Mouse (Mus musculus): Measurements from ENCODE around the gene Slc9a6. TPM values are rescaled to one million over a fixed set of nuclear protein-coding genes. Genes with fewer than 3 reads are reported as not detected.

The Slc9a6 gene
- polyA plus RNA-seq, 1 experiment, result 4.2 TPM

DNA sequence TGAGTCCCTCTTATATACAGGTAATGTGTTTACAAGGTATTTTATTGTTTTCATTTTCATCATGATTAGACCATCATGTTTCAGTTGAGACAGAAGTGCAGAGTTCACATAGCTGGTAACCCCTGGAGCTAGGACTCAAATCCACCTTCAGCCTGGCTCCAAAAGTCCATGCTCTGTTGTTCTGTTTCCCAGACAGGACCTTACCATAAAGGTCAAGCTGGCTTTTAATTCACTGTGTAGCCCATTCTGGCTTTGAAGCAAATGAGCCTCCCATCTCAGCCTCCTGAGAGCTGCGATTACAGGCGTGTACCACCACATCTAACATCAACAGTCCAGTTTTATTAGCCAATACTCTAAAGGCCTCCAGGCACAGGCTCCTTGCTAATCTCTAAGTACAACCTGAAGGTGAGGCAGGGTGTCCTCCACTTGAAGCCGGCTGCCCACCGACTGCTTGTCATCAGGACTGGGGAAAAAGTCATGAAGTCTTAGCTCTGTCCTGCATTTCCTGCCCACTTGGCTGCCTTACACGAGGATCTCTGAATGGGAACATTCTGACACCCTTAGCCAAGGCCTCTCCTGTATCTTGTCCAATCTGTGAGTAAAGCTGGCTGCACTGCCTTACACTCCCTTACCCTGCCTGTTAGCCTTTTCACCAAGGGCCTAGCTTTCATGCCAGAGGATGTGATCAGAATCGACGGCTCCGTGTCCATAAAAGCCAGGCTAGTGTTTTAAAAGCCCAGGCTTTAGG is 55.8 kb downstream of the Slc9a6 start:
- TF ChIP-seq POLR2A (IDR thresholded peaks at IDR 0.05; ENCODE audit: control insufficient read depth, low read depth, low read length) (no peak), CTCF (IDR thresholded peaks at IDR 0.05; ENCODE audit: control insufficient read depth, insufficient read depth, insufficient replicate concordance, low read depth, low read length) (no peak)
- Histone ChIP-seq H3K27ac (ENCODE audit: control insufficient read depth, insufficient read depth, low read depth, low read length) (no peak overlapping the region), H3K36me3 (ENCODE audit: control insufficient read depth, insufficient read depth, low read length) (no peaks in the 10 kb centered on the region), H3K27me3 (ENCODE audit: control insufficient read depth, insufficient read depth, low read length) (no peaks in the 10 kb centered on the region), H3K4me3 (ENCODE audit: control insufficient read depth, low read depth, low read length) (no peak overlapping the region), H3K4me1 (ENCODE audit: control insufficient read depth, insufficient read depth, low read length) (no peaks in the 10 kb centered on the region)

DNA sequence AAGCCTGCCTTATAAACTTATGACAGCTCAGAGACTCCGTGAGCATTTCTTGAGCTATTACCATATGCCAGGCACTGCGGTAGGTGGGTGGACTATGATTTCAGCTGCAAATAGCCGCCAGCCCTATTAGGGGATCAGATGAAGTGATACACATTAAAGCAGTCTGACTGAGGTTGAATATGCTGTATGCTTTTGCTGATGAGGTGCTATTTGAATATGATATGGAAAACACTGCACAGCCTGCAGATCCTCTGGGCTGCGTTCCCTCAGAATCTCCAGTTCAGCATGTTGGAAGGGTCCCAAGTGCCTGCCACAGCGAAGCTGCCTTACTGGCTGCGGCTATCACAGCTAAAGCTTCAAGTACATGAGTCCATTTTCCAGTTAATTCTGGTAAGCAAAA is 57.7 kb downstream of the Slc9a6 start:
- no peaks in the 10 kb centered on the region for H3K36me3 ChIP-seq (ENCODE audit: control insufficient read depth, insufficient read depth, low read length)
- H3K27me3 ChIP-seq (ENCODE audit: control insufficient read depth, insufficient read depth, low read length), result no peaks in the 10 kb centered on the region
- TF ChIP-seq POLR2A (IDR thresholded peaks at IDR 0.05; ENCODE audit: control insufficient read depth, low read depth, low read length), result no peak
- no peaks in the 10 kb centered on the region for H3K4me1 ChIP-seq (ENCODE audit: control insufficient read depth, insufficient read depth, low read length)
- no peak overlapping the region for H3K27ac ChIP-seq (ENCODE audit: control insufficient read depth, insufficient read depth, low read depth, low read length)
- no peak overlapping the region for H3K4me3 ChIP-seq (ENCODE audit: control insufficient read depth, low read depth, low read length)

DNA sequence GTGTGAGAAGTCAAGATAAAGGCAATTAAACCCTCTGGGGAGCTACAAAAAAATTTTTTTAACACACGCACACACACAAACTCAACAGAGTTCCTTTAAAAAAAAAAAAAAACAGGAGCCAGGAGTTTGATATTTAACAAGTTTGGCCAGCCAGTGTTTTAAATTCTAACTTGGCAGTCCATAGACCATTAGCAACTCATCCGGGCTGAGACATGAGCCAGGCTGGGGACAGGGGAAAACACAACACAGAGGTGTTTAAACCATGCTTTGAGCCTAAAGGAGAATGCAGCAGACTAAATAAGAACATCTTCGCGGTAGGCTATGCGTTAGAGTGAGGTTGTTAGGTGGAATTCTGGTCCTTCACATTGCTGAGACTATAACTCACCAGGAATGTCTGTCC is 58.5 kb downstream of the Slc9a6 start:
- TF ChIP-seq CTCF (IDR thresholded peaks at IDR 0.05; ENCODE audit: control insufficient read depth, insufficient read depth, insufficient replicate concordance, low read depth, low read length) (no peak), POLR2A (IDR thresholded peaks at IDR 0.05; ENCODE audit: control insufficient read depth, low read depth, low read length) (no peak)
- no peak overlapping the region for H3K27ac ChIP-seq (ENCODE audit: control insufficient read depth, insufficient read depth, low read depth, low read length)

DNA sequence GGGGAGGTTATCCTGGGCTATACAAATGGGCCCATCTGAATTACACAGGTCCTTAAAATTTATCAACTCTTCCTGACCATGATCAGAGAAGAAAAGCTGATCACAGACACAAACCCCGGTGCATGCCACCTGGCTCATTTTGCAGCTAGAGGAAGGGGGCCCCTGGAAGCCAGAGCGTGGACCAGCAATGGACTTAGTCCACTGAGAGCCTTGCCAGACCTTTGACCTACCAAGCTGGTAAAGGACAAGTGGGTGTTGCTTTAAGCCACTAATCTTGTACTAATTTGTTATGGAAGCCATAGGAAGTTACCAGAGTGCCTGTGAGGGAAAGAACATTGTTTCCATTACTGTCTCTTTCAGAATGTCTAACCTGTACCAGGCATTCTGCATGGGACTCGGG is 58.9 kb downstream of the Slc9a6 start:
- no peaks in the 10 kb centered on the region for H3K27me3 ChIP-seq (ENCODE audit: control insufficient read depth, insufficient read depth, low read length)
- no peak overlapping the region for H3K27ac ChIP-seq (ENCODE audit: control insufficient read depth, insufficient read depth, low read depth, low read length)
- TF ChIP-seq POLR2A (IDR thresholded peaks at IDR 0.05; ENCODE audit: control insufficient read depth, low read depth, low read length) (no peak), CTCF (IDR thresholded peaks at IDR 0.05; ENCODE audit: control insufficient read depth, insufficient read depth, insufficient replicate concordance, low read depth, low read length) (no peak)
- no peaks in the 10 kb centered on the region for H3K4me1 ChIP-seq (ENCODE audit: control insufficient read depth, insufficient read depth, low read length)
- H3K36me3 ChIP-seq (ENCODE audit: control insufficient read depth, insufficient read depth, low read length), result no peaks in the 10 kb centered on the region
- no peak overlapping the region for H3K4me3 ChIP-seq (ENCODE audit: control insufficient read depth, low read depth, low read length)

More for the DNA sequence above, 58.5 kb downstream of the Slc9a6 start:
- H3K27me3 ChIP-seq (ENCODE audit: control insufficient read depth, insufficient read depth, low read length), result no peaks in the 10 kb centered on the region
- no peaks in the 10 kb centered on the region for H3K36me3 ChIP-seq (ENCODE audit: control insufficient read depth, insufficient read depth, low read length)
- H3K4me3 ChIP-seq (ENCODE audit: control insufficient read depth, low read depth, low read length), result no peak overlapping the region
- no peaks in the 10 kb centered on the region for H3K4me1 ChIP-seq (ENCODE audit: control insufficient read depth, insufficient read depth, low read length)

DNA sequence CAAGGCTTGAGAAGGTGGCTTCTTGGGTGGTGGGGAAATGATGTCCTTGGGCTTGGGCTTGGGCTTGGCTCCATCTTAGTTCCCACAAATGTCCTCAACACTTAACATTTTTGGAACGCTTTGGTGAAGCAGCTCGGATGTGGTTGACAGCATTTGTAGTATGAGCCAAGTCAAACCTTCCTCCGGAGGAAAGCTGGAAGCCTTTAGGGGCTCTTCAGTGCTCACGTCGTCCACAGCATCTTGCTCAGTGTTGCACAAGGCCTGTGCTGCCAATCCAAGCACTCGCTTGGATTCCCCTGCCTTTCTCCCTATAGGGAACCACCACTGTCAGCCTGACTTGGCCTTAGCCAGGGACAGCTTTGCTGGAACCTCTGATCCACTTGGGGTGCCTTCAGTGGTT is 66.0 kb downstream of the Slc9a6 start:
- H3K36me3 ChIP-seq (ENCODE audit: control insufficient read depth, insufficient read depth, low read length), result no peaks in the 10 kb centered on the region
- H3K4me1 ChIP-seq (ENCODE audit: control insufficient read depth, insufficient read depth, low read length), result no peaks in the 10 kb centered on the region
- H3K27me3 ChIP-seq (ENCODE audit: control insufficient read depth, insufficient read depth, low read length), result no peaks in the 10 kb centered on the region
- TF ChIP-seq CTCF (IDR thresholded peaks at IDR 0.05; ENCODE audit: control insufficient read depth, insufficient read depth, insufficient replicate concordance, low read depth, low read length) (no peak), POLR2A (IDR thresholded peaks at IDR 0.05; ENCODE audit: control insufficient read depth, low read depth, low read length) (no peak)
- no peak overlapping the region for H3K4me3 ChIP-seq (ENCODE audit: control insufficient read depth, low read depth, low read length)
- no peak overlapping the region for H3K27ac ChIP-seq (ENCODE audit: control insufficient read depth, insufficient read depth, low read depth, low read length)

DNA sequence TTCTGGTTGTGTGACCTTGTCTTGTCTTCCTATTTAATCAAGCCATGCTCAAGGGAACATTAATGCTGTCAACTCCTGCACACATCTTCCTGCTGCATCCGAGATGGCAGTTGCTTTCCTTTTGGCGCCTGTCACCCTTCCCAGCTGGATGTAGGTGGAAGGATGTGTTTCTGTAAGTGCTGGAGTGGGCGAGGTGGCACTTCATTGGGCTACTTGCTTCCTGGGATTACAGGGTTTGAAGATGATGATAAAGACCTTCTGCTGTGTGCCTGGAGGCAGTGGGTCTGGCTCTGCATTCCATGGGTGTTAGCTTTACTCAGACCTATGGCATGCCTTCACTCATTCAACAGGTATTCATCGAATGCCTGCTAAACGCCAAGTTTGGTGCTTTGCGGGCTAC is 68.2 kb downstream of the Slc9a6 start:
- Histone ChIP-seq H3K4me3 (ENCODE audit: control insufficient read depth, low read depth, low read length) (no peak overlapping the region), H3K4me1 (ENCODE audit: control insufficient read depth, insufficient read depth, low read length) (no peaks in the 10 kb centered on the region), H3K36me3 (ENCODE audit: control insufficient read depth, insufficient read depth, low read length) (no peaks in the 10 kb centered on the region), H3K27me3 (ENCODE audit: control insufficient read depth, insufficient read depth, low read length) (no peaks in the 10 kb centered on the region), H3K27ac (ENCODE audit: control insufficient read depth, insufficient read depth, low read depth, low read length) (no peak overlapping the region)
- TF ChIP-seq POLR2A (IDR thresholded peaks at IDR 0.05; ENCODE audit: control insufficient read depth, low read depth, low read length) (no peak), CTCF (IDR thresholded peaks at IDR 0.05; ENCODE audit: control insufficient read depth, insufficient read depth, insufficient replicate concordance, low read depth, low read length) (no peak)

DNA sequence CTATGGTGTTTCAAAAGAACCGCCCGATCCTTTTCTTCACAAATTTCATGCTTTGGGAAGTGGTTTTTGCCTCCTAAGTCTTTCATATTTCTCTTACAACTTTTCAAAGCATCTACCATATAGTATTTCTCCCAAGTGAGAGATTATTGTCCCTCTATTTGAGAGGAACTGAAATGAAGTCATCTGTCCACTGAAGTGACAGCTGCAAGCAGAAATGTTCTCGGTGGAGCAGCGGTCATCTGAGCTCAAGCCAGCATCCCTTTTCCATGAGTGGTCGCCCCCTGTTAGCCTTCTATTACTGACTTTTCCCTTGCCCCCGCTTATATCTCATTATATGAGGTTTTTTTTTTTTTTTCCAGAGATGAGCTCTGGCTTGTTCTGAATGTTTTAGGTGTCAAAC is 69.5 kb downstream of the Slc9a6 start:
- TF ChIP-seq CTCF (IDR thresholded peaks at IDR 0.05; ENCODE audit: control insufficient read depth, insufficient read depth, insufficient replicate concordance, low read depth, low read length) (no peak), POLR2A (IDR thresholded peaks at IDR 0.05; ENCODE audit: control insufficient read depth, low read depth, low read length) (no peak)

More for the DNA sequence above, 69.5 kb downstream of the Slc9a6 start:
- no peaks in the 10 kb centered on the region for H3K27me3 ChIP-seq (ENCODE audit: control insufficient read depth, insufficient read depth, low read length)
- no peak overlapping the region for H3K27ac ChIP-seq (ENCODE audit: control insufficient read depth, insufficient read depth, low read depth, low read length)
- no peaks in the 10 kb centered on the region; the same call in 1 of the 2 replicates for H3K4me1 ChIP-seq (ENCODE audit: control insufficient read depth, insufficient read depth, low read length)
- H3K4me3 ChIP-seq (ENCODE audit: control insufficient read depth, low read depth, low read length), result no peak overlapping the region
- H3K36me3 ChIP-seq (ENCODE audit: control insufficient read depth, insufficient read depth, low read length), result no peaks in the 10 kb centered on the region

Data from testis, adult 2 months (tissue).